Mouse (Mus musculus) G1E-ER4 (cell line): ENCODE measurements around the gene Ahnak2. TPM values are rescaled to one million over a fixed set of nuclear protein-coding genes. Genes with fewer than 3 reads are reported as not detected.

Experiments used
- GATA1 ChIP-seq: IDR thresholded peaks from one replicate; pipeline ENCODE4 v1.8.0; 2012; ENCODE audit warnings: low read length, inconsistent platforms
- polyA plus RNA-seq: library from polyadenylated mRNA; stranded (reverse); fragments of >175 nt; gene quantifications from 2 replicates; pipeline ENCODE4 v1.2.3, GENCODE M21; 2012

The Ahnak2 gene
- polyA plus RNA-seq, 1 experiment, result not detected

DNA sequence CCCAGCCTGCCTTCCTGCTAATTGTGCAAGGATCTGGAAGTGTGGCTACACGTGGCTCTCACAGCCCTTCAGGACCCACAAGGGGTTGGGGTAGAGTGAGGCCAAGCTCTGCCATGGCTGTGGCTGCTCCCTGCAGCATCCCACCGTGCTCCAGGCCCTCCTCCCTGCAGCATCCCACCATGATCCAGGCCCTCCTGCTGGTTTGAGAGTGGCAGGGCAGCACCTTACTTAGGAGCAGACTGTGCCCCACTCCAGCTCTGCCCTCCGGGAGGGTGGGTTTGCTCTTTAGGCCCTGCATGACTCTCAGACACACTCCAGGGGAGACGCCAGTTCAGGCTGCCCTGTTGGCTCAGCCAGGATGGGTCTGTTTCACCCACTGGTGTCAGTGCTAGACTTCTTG is 32.1 kb downstream of the Ahnak2 start:
- no peak for TF ChIP-seq GATA1

DNA sequence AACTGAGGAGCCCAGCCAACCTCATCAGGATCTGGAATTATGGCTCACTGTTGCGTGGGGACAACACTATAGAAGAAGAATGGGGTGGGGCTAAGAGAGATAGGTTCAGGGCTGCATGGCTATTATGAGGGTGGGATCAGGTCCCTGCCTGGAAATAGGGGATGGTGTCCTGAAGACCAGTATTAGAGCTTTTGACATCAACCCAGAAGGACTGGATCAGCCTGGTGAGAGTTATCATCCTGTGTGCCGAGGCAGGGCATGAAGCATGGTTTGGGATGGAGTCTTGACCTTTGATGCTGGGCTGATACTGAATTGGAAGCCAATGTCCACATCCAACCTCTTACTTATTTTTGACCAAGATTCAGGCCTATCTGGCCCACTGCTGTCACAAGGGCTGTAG is 32.7 kb downstream of the Ahnak2 start:
- no peak for TF ChIP-seq GATA1

DNA sequence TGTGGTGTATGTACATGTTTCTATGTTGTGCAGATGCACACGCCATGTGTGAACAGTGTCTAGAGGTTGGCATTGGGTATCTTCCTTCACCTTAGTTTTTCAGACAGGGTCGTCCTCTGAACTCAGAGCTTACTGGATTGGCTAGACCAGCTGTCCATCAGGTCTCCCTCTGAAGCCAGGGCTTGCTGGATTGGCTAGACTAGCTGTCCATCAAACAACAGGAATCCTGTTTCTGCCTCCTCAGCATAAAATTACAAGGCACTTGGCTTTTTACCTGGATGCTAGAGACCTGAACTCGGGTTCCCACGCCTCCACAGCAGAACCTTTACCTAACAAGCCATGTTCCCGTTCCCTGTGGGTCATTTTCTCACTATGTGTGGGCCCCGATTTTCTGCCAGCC is 33.4 kb downstream of the Ahnak2 start:
- TF ChIP-seq GATA1, result no peak

DNA sequence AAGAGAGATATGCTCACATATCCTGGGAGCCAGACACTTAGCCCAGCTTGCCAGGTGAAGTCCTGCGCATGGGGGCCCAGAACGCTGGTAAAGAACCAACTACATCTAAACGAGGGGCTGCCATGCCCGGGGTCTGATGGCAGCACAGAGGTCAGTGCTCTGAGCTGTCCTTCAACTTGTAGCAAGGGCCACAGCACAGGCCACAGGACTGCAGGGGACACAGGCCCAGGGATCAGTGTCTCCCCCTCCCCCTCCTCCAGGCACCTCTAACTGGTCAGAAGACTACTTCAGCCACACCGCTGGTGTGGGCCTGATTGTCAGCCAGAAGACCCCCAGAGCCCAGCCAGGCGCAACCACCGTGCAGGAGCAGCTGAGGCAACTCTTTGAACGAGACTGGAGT is 34.3 kb downstream of the Ahnak2 start:
- TF ChIP-seq GATA1, result no peak

DNA sequence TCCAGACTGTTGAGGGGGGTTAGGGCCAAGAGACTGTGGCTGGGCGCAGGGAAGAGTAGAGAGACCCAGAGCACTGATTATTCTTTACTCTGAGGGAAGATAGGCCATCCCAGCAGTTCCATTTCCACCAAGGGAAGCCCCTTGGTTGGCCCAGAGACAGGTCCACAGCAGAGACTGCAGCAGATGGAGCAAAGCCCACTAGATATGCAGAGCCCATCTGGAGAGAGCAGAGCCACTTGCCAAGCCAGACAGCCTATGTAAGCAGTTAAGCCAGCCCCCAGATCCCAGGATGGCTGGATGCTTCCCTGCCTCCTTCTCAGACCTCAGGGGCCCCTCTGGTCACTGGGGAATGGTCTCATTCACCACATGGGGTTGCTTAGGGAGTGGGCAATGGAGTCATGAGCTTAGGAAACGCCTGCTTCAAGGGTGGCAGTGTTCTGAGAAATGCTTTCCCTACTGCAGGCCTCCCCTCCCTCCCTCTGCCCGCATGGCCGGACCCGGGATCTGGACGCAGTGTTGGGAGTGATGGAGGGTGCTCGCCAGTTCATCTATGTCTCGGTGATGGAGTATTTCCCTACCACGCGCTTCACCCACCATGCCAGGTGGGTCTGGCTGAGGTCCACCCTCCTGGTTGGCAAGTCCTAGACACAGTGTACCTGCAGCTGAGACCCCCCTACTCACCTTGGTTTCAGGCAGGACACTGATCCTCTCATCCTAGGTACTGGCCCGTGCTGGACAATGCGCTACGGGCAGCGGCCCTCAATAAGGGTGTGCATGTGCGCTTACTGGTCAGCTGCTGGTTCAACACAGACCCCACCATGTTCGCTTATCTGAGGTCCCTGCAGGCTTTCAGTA is 35.2 kb downstream of the Ahnak2 start:
- TF ChIP-seq GATA1, result no peak

DNA sequence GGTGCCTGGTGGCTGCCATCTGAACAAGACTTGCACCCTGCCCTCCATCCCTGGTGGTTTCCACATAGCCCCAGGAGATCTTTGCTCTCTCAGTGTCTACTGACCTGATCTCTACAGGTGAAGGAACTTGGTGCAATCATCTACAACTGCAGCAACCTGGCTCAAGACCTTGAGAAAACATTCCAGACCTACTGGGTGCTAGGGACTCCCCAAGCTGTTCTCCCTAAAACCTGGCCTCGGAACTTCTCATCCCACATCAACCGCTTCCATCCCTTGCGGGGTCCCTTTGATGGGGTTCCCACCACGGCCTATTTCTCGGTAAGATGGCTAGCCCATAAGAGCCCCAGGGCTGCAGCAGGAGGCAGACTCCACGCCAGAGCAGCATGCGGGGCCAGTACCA is 35.9 kb downstream of the Ahnak2 start:
- TF ChIP-seq GATA1, result no peak

DNA sequence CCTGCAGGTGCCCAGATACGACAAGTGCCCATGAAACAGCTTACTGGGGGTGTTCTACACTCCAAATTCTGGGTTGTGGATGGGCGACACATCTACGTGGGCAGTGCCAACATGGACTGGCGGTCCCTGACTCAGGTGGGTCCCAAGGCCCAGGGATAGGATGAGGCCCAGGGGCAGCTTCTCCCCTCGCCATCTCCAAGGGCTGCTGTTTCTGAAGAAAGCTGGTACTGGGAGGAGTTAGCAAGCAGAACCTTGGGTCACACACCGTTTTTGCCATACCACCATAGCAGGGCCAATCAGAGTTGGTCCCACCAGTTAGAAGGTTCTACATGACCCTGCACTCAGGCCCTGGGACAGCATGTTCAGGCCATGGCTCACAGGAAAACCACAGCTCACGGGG is 37.5 kb downstream of the Ahnak2 start:
- no peak for TF ChIP-seq GATA1

DNA sequence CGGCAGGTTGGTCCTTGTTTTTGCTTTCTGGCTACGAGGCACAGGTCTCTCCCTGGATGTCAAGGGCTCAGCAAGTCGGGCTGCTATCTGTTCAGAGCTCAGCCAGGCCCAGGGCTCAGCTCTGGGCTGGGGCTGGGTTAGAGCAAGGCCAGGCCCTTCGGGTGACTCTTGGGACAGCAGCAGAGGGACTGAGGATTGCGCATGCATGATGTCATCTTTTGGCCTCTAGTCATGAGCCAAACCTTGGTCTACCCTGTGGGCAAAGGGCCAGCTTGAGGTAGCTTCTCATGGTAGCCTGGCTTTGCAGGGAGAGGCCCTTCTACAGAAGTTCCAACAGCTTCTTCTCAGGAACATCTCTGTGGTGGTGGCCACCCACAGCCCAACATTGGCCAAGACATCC is 38.3 kb downstream of the Ahnak2 start:
- no peak for TF ChIP-seq GATA1

DNA sequence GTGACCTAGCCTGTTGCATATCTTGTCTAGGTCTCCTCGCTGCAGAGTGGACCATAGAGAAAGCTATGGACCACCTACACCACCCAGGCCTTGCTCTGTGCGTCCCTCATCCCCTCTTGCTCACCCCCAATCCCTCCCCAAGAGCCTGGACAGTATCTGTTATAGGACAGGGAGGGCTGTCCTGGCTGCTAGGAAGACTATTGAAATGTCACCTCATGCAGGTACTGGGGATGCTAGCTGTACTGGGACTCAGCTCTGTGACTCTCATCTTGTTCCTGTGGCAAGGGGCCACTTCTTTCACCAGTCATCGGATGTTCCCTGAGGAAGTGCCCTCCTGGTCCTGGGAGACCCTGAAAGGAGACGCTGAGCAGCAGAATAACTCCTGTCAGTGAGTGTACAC is 39.3 kb downstream of the Ahnak2 start:
- no peak for TF ChIP-seq GATA1

DNA sequence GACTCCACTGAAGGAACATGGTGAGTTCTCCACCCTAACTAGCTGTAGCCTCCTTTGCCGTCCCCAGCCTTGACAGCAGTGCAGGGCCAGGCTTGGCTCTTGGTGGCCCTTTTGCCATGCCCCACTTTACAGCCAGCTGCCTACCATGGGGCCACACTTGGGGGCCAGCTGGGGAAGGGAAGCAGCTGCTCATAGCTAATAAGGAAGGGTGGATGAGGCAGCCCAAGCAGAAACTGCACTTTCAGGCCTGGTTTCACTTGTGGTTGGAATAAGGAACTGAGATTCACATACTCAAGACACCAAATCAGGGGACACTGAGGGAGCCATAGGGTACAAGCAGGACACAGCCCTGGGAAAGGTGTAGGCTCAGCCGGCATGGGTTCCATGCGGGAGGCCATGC is 40.4 kb downstream of the Ahnak2 start:
- no peak for TF ChIP-seq GATA1

DNA sequence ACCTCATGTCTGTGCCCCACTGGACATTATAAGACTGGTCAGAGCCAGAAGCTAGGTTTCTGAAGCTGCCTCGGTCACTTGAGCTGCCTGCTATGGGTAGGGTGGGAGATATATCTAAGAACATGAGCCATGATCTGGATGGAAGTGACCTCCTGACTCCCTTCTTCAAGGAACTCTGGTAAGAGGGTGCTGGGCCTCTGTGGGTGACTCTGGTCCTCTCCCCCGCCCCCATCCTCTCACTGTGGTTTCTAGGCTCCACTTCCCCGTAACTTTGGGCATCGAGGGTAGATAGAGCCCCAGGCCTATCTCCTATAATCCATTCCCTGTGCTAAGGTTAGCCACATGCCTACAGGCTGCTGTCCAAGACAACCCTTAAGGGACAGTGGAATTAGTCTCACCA is 41.0 kb downstream of the Ahnak2 start:
- no peak for TF ChIP-seq GATA1

DNA sequence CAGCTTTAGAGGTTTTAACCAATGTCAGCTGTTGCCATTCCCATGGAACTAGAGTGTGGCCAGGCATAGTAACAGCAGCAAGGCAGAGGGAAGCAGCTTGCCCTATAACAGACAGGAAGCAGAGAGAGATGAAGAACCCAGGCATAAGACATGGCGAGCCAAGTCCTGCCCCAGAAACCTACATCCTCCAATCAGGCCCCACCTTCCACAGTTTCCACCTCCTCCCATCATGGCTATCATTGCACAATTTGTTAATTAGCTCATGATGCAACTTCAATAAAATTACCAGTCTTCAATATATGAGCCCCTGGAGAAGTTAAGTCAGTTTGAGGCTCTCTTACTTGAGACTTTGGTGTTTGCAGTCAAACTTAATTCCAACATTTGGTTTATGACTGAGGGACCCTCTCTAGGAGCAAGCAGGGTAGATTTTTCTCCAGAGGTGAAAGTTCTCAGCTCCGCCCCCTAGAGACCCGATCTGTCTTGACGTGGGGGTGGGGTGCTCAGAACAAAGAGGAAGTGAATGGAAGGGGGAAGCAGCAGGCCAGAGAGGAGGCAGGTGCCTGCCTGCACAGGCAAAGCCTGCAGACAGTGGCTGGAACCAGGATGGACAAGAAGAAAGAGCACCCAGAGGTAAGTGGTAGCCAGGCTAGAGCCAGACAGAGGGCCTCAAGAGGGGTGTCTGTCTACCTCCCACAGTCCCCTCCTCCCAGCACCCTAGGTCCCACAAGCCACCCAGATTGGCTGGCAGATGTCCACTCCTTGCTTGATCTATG is 42.1 kb downstream of the Ahnak2 start, which contains the start of gene Pld4:
Gene Pld4 (plus strand): TSS at position 502 of the 773 bp plus-strand sequence.
- no peak for TF ChIP-seq GATA1

DNA sequence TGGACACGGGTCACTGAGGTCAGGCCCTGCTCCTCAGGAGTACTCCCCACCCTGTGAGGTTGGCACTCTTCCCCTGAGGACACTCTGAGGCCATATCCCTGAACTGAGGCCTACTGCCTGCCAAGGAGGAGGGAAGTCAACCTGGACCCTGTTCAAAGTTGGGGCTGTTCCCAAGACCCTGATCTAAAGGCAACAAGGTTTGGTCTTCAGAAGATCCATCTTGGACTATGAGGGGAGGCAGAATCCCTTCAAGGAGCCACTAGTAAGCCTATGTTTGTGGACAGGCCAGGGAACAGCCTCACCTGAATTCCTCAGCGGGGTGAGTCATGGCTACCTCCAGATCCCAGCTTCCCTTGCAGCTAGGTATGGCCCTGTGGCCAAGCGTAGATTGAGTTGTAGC is 43.0 kb downstream of the Ahnak2 start:
- no peak for TF ChIP-seq GATA1

DNA sequence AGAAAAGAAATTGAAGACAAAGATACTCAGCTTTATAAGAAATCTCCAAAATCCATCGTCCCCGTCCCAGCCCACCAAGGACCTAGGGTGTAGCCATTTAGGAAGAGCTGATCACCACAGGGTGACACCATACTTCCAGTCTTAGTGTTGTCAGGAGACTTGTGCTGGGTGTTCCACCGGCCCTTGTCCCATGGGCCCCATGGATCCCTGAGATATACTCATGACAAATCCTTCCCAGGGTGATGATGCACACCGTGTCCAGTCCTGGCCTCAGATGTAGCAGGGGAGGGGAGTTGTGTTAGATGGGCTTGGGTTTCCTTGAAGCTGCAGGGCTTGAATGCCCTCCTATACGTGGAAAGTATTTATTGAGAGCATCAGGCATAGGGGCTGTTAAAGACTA is 44.6 kb downstream of the Ahnak2 start:
- TF ChIP-seq GATA1, result no peak

DNA sequence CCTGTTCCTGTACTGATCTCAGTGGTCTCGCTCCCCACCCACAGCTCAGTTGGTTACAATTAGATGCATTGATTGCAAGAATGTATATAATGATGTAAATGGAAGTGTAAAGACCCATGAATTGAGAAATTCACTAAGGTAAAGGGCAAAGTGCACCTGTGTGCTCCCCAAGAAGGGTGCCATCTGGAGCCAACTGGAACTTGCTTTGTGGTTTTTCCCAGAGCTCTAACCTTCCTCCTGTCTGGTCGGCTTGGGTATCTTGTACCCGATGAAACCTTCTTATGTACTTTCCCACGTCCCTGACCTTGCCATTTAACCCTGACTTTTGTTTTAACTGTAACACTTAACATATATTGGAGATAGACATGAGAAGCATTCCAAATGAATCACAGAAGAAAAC is 46.6 kb downstream of the Ahnak2 start:
- no peak for TF ChIP-seq GATA1

DNA sequence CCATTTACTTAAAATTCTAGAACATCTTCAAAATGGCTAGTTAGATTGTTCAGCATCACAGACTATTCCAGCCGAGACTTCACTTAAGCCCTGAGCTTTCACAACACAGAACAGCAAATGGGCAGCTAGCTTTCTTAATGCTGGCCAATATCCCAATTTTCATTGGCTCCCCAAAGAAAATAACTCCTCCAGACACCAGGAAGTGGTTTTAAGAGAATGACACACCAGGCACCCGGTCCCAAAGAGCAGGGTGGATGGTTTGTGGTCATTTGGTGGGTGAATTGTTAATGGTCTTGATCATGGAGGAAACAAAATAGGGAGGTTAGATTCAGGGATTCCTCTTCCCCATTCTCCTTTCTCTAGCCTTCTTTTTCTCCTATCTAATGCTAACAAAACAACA is 50.1 kb downstream of the Ahnak2 start:
- no peak for TF ChIP-seq GATA1

DNA sequence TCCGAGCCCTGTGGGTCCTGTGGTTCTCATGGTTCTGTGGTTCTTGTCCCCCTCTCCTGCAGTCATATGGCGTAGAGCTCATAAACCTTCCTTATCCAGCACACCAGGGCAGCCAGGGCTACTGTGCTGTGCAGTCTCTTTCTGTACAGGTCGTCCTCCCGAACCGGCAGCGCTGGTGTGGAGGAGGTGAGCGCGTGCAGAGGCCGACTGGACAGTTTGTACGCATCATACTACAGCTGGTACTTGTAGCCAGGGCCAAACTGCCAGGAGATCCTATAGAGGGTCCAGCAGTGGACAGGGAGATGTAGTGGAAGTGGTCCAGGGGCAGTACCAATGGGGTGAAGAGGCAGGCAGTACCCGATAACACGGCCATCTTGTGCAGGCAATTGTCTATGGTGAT is 51.5 kb downstream of the Ahnak2 start:
- no peak for TF ChIP-seq GATA1
